In the genomic region with DNA sequence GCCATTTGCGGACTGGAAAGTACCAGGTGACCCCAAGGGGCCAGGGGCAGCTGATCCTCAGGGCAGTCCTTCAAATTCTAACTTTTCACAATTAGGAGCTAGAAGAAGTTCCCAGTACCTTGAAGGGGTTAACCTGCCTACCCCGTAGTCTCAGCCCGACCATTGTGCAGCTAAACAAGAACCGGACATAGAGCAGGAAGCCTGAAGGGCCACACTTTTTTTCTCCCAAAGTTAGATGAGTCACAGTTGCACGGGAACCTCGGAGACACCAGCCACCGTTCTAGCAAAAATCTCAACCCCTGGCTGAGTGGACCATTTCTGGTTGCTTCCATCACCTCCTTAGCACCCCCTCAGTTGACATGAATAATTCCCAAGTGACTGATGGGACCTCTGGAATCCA, we compare ENCODE assay signal across 10 mouse cellular contexts. TPM values are rescaled to one million over a fixed set of nuclear protein-coding genes. Genes with fewer than 3 reads are reported as not detected.
DNase-seq lines count a peak whose midpoint lies in the region; ATAC-seq lines count a peak whose summit lies in the region.
"Had no signal": no experiment of that assay in that cellular context is flagged by ENCODE, and none has a peak within 500 bp of the region (broad histone marks: within the 10 kb centered on the region; RNA-seq: fewer than 3 reads in every experiment).

No protein-coding gene starts in this region.

- peaks cover 10% of the 10 kb centered on the region for H3K4me1 ChIP-seq in neural tube, embryonic 13.5 days (replicated peaks)
- H3K4me1 ChIP-seq in stomach, embryonic 15.5 days = 0 out of 2 replicates have a peak, but pooled peaks cover 15% of the 10 kb centered on the region
- H3K4me1 ChIP-seq: midbrain, embryonic 12.5 days had no signal

- no peak overlapping the region for H3K27ac ChIP-seq in neural tube, embryonic 13.5 days (replicated peaks)
- no peak overlapping the region for H3K27ac ChIP-seq in stomach, embryonic 15.5 days
- H3K27ac ChIP-seq: midbrain, embryonic 12.5 days had no signal

- intact Hi-C loops in heart, postnatal 25 days (cut with DNase I) = no loop called here

- WGBS in neural tube, embryonic 13.5 days = 81% methylated on average over 7 of the region's 7 CpGs
- WGBS in stomach, embryonic 15.5 days = 57% methylated on average over 7 of the region's 7 CpGs

- peak overlapping the region; percentile 24 for H3K4me2 ChIP-seq in neural tube, embryonic 13.5 days
- H3K4me2 ChIP-seq in stomach, embryonic 15.5 days = no peak overlapping the region
- H3K4me2 ChIP-seq: midbrain, embryonic 12.5 days had no signal

- no peaks in the 10 kb centered on the region for H3K27me3 ChIP-seq in neural tube, embryonic 13.5 days
- H3K27me3 ChIP-seq in stomach, embryonic 15.5 days (replicated peaks) = no peaks in the 10 kb centered on the region
- H3K27me3 ChIP-seq: midbrain, embryonic 12.5 days had no signal

- H3K9ac ChIP-seq in neural tube, embryonic 13.5 days = no peak overlapping the region
- no peak overlapping the region for H3K9ac ChIP-seq in stomach, embryonic 15.5 days
- H3K9ac ChIP-seq: midbrain, embryonic 12.5 days had no signal

- no peaks in the 10 kb centered on the region for H3K9me3 ChIP-seq in neural tube, embryonic 13.5 days
- no peaks in the 10 kb centered on the region for H3K9me3 ChIP-seq in stomach, embryonic 15.5 days
- H3K9me3 ChIP-seq: midbrain, embryonic 12.5 days had no signal

- H3K36me3 ChIP-seq in neural tube, embryonic 13.5 days = no peaks in the 10 kb centered on the region
- H3K36me3 ChIP-seq in stomach, embryonic 15.5 days = no peaks in the 10 kb centered on the region
- H3K36me3 ChIP-seq: midbrain, embryonic 12.5 days had no signal

- ATAC-seq in neural tube, embryonic 13.5 days (ENCODE audit: low read depth) = no peak
- ATAC-seq in stomach, embryonic 15.5 days (ENCODE audit: insufficient read depth, low FRiP score, low read depth) = no peak
- ATAC-seq in inflammation-experienced regulatory T-cells, adult 6 months = no peak

- peak; percentile 44 to 67 for DNase-seq in heart, adult 18-20 months
- no peak for DNase-seq in heart, postnatal 25 days (ENCODE audit: low spot score)
- DNase-seq in neural tube, embryonic 10.5 days (ENCODE audit: extremely low spot score, low spot score) = no peak
- DNase-seq in kidney, postnatal 14 days = peak; percentile 50
- DNase-seq in layer of hippocampus, postnatal 14 days (ENCODE audit: low spot score in 2 of 2) = no peak
- DNase-seq: gastrocnemius, postnatal 25 days had no signal

- peak overlapping the region; percentile 11 for H3K4me3 ChIP-seq in neural tube, embryonic 13.5 days
- peak overlapping the region; percentile 21; the same call in 1 of the 2 replicates for H3K4me3 ChIP-seq in stomach, embryonic 15.5 days (replicated peaks)
- H3K4me3 ChIP-seq: midbrain, embryonic 12.5 days had no signal

RNA-seq across cellular contexts. Expression of gene Cdh5, which starts 2.0 kb away (rescaled TPM):
- 100 to 1,000 TPM in 1 of 2 experiments, 10 to 100 TPM in 1; 97.6 to 104 TPM for total RNA-seq in heart, adult 18-20 months (2021)
- total RNA-seq in heart, postnatal 25 days (2021) = 100 to 1,000 TPM; 127 to 153 TPM
- polyA plus RNA-seq in neural tube, embryonic 13.5 days (2015; fragmentation: Nextera tagmentation; extraction: Ambion mirVana) = 18.1 and 18.9 TPM in 2 replicates
- polyA plus RNA-seq in stomach, embryonic 15.5 days (2015; fragmentation: Nextera tagmentation; extraction: Ambion mirVana) = 27.0 and 29.8 TPM in 2 replicates
- under 1 TPM in 1 of 3 experiments, not detected in 2; 0.49 TPM for polyA plus RNA-seq in inflammation-experienced regulatory T-cells, adult 6 months (2017; shearing (Covaris generic))
- total RNA-seq in layer of hippocampus, postnatal 14 days (2021) = 10 to 100 TPM; 12.4 to 14.9 TPM

Comparison
In these comparisons a context has a peak if more than half of its experiments do, and no peak if none do; other contexts are left out.
1. DNase-seq: peak in heart, adult 18-20 months (2 of 2) and kidney, postnatal 14 days (single experiment); none in heart, postnatal 25 days (single experiment), neural tube, embryonic 10.5 days (single experiment) and layer of hippocampus, postnatal 14 days (0 of 2).
2. RNA of gene Cdh5, which starts 2.0 kb away (total RNA-seq): 127 to 153 TPM in heart, postnatal 25 days and 97.6 to 104 TPM in heart, adult 18-20 months; 12.4 to 14.9 TPM in layer of hippocampus, postnatal 14 days; every median in the first group is over 4 times any median in the second.